Mouse (Mus musculus) heart, embryonic 14.5 days (tissue): ENCODE results near the gene Lysmd4. TPM values are rescaled to one million over a fixed set of nuclear protein-coding genes. Genes with fewer than 3 reads are reported as not detected.

Source experiments
- ATAC-seq: fragments of 200-750 bp; cut with Nextera tagmentation; 2 replicates; pipeline ENCODE4 v1.8.0; 2017; ENCODE audit warnings: low read depth, moderate TSS enrichment; ENCODE audit not compliant: insufficient number of reproducible peaks, insufficient read depth, low FRiP score
- H3K27ac ChIP-seq, 2 experiments: fragments of 200-500 bp in 1 of 2; fragments of 300-500 bp in 1 of 2; sonication (generic) in 1 of 2; replicated peaks in 1 of 2; 2 replicates each; pipeline ENCODE4 v1.5.1; 2012 to 2014; ENCODE audit warnings: low read depth in 2 of 2, low read length in 2 of 2, control low read depth in 1 of 2, mild to moderate bottlenecking in 1 of 2, mixed read lengths in 1 of 2; ENCODE audit not compliant: control insufficient read depth in 1 of 2, insufficient read depth in 1 of 2
- H3K27me3 ChIP-seq: fragments of 300-500 bp; sonication (generic); 2 replicates; pipeline ENCODE4 v1.6.1; 2014; ENCODE audit warnings: mild to moderate bottlenecking, low read length, control low read depth; ENCODE audit not compliant: control insufficient read depth, insufficient read depth
- H3K36me3 ChIP-seq: fragments of 300-500 bp; sonication (generic); 2 replicates; pipeline ENCODE4 v1.6.1; 2014; ENCODE audit warnings: mild to moderate bottlenecking, control low read depth, low read length, mixed read lengths; ENCODE audit not compliant: control insufficient read depth, insufficient read depth
- H3K4me1 ChIP-seq, 2 experiments: fragments of 200-500 bp in 1 of 2; fragments of 300-500 bp in 1 of 2; sonication (generic) in 1 of 2; 2 replicates each; pipeline ENCODE4 v1.6.1; 2012 to 2014; ENCODE audit warnings: low read length in 2 of 2, control low read depth in 1 of 2, mixed read lengths in 1 of 2; ENCODE audit not compliant: control insufficient read depth in 2 of 2, insufficient read depth in 2 of 2
- H3K4me2 ChIP-seq: fragments of 300-500 bp; sonication (generic); 2 replicates; pipeline ENCODE4 v1.6.1; 2014; ENCODE audit warnings: mild to moderate bottlenecking, low read length
- H3K4me3 ChIP-seq, 2 experiments: fragments of 200-500 bp in 1 of 2; fragments of 300-500 bp in 1 of 2; sonication (generic) in 1 of 2; 2 replicates each; pipeline ENCODE4 v1.5.1; 2012 to 2014; ENCODE audit warnings: low read length in 2 of 2, mild to moderate bottlenecking in 2 of 2, control low read depth in 1 of 2, low read depth in 1 of 2, moderate library complexity in 1 of 2; ENCODE audit not compliant: control insufficient read depth in 1 of 2, insufficient read depth in 1 of 2
- H3K9ac ChIP-seq: fragments of 300-500 bp; sonication (generic); 2 replicates; pipeline ENCODE4 v1.6.1; 2014; ENCODE audit warnings: mild to moderate bottlenecking, low read length
- H3K9me3 ChIP-seq: fragments of 300-500 bp; sonication (generic); 2 replicates; pipeline ENCODE4 v1.6.1; 2016; ENCODE audit warnings: low read length, control low read depth; ENCODE audit not compliant: control insufficient read depth
- WGBS: fragments of 180-500 bp; shearing (Covaris S2); extraction: QIAGEN DNeasy Blood & Tissue Kit; methylation state at CpG from one replicate; pipeline ENCODE4 v1.1.7; 2014; 5-methylcytosine and 5-hydroxymethylcytosine counted together
- polyA plus RNA-seq: library from polyadenylated mRNA; unstranded; fragments of >200 nt; fragmentation: Nextera tagmentation; extraction: Ambion mirVana; gene quantifications from 2 replicates; pipeline ENCODE4 v1.2.1, GENCODE M21; 2014

The Lysmd4 gene
- polyA plus RNA-seq, 1 experiment from 2014 or later, result 13.8 TPM

DNA sequence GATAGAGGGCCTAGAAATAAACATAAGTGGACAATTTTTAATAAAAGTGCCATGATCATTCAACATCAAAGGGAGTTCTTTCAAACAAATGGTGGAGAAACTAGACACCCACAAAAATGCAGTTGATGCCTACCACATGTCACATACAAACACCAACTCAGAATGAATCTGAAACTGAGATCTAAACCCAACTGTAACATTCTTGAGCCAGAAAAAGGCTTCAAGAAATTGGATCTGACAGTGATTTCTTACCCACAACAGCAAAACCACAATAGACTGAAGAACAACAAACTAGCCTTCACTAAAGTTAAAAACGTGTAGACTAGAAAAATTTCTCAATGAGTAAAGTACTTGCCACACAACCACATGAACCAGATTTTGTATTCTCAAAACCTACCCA is 98.0 kb downstream of the Lysmd4 start:
- Histone ChIP-seq H3K4me1 (0 out of 4 replicates have a peak, but pooled peaks cover 0 to 7% of the 10 kb centered on the region in 2 experiments), H3K27ac (no peak overlapping the region), H3K9ac (no peak overlapping the region), H3K4me2 (no peak overlapping the region), H3K36me3 (peaks cover 7% of the 10 kb centered on the region; the same call in 1 of the 2 replicates), H3K27me3 (no peaks in the 10 kb centered on the region), H3K4me3 (no peak overlapping the region), H3K9me3 (no peaks in the 10 kb centered on the region)
- ATAC-seq, result no peak
- WGBS, result 74% methylated on average over 1 of the region's 1 CpGs

GRCm38 (mm10) chr7:67342067-67342625 is 119.8 kb downstream of the Lysmd4 start:
- 80% methylated on average over 7 of the region's 7 CpGs for WGBS
- no peak overlapping the region for H3K4me3 ChIP-seq
- H3K4me1 ChIP-seq, result no peaks in the 10 kb centered on the region
- no peak overlapping the region for H3K4me2 ChIP-seq
- no peak overlapping the region for H3K27ac ChIP-seq
- no peak overlapping the region for H3K9ac ChIP-seq
- H3K27me3 ChIP-seq, result no peaks in the 10 kb centered on the region
- no peak for ATAC-seq
- H3K36me3 ChIP-seq, result peaks cover 11% of the 10 kb centered on the region; the same call in 1 of the 2 replicates
- H3K9me3 ChIP-seq, result peaks cover 5% of the 10 kb centered on the region; the same call in 1 of the 2 replicates

DNA sequence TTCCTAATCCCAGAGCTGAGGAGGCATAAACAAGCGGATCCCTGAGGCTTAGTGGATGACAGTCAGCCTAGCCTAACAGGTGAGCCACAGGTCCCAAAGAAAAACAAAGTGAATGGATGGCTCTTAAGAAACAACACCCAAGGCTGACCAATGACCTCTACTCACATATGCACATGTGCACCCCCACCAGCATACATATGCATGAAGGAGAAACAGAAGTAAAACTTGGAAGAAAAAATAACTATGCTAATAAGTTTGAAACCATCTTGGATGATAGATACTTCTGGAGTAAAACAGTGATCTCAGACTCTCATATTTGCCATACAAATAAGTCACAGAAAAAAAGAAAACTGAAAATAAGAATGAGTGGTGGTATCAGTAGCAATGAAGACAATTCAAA is 122.1 kb downstream of the Lysmd4 start:
- Histone ChIP-seq H3K4me2 (no peak overlapping the region), H3K27ac (no peak overlapping the region), H3K9me3 (no peaks in the 10 kb centered on the region), H3K4me3 (no peak overlapping the region), H3K4me1 (no peaks in the 10 kb centered on the region), H3K36me3 (peaks cover 26% of the 10 kb centered on the region), H3K9ac (no peak overlapping the region), H3K27me3 (no peaks in the 10 kb centered on the region)
- WGBS, result 94% methylated on average over 1 of the region's 1 CpGs
- ATAC-seq, result no peak

- no peaks in the 10 kb centered on the region for H3K9me3 ChIP-seq
- ATAC-seq, result no peak
- no peak overlapping the region for H3K4me3 ChIP-seq
- H3K27ac ChIP-seq, result no peak overlapping the region
- WGBS, result 73% methylated on average over 4 of the region's 4 CpGs
- H3K4me1 ChIP-seq, result 0 out of 4 replicates have a peak, but pooled peaks cover 0 to 3% of the 10 kb centered on the region in 2 experiments
- H3K36me3 ChIP-seq, result peaks cover 17% of the 10 kb centered on the region
- no peak overlapping the region for H3K9ac ChIP-seq
- H3K4me2 ChIP-seq, result no peak overlapping the region
- no peaks in the 10 kb centered on the region for H3K27me3 ChIP-seq
These were observed 130.6 kb downstream of the Lysmd4 start for GRCm38 (mm10) chr7:67352989-67353388.

DNA sequence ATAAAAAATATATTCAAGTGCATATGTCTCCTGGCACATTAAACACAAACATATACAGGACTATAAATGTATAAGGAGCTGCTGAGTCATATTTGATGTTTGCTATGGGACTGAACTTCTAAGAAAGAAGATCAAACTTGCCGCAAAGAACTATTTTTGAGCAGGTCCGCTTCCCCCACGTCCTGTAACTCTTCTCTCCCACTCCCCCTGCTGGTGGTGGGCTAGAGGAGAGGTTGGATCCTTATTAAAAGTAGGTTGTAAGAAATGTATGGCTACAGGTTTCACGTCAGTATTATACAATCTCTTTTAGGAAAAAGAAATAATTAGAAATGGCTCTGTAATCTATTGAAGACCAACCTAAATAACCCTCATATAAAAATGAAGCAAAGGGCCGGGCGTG is 131.3 kb downstream of the Lysmd4 start:
- Histone ChIP-seq H3K4me3 (no peak overlapping the region), H3K9me3 (no peaks in the 10 kb centered on the region), H3K27me3 (no peaks in the 10 kb centered on the region), H3K4me1 (0 out of 4 replicates have a peak, but pooled peaks cover 0 to 7% of the 10 kb centered on the region in 2 experiments), H3K36me3 (peaks cover 14% of the 10 kb centered on the region), H3K9ac (no peak overlapping the region), H3K27ac (no peak overlapping the region), H3K4me2 (no peak overlapping the region)
- ATAC-seq, result no peak
- WGBS, result 85% methylated on average over 6 of the region's 6 CpGs

DNA sequence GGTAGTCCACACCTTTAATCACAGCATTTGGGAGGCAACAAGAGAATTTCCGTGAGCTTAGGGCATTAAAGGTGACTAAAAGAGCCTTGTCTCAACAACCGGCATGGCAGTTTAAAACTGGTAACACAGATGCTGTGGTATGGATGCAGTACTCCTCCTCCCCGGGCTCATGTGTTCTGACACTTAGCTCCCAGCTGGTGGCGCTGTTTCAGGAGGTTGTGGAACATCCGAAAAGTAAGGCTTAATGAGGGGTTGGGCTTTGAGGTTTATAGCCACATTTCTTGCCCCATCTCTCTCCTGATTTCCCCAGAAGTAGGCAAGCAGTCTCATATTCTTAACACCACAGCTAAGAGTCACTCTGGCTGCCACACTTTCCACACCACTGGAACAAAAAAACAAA is 133.5 kb downstream of the Lysmd4 start:
- WGBS, result 91% methylated on average over 5 of the region's 5 CpGs
- no peak overlapping the region for H3K4me2 ChIP-seq

More for the DNA sequence above, 133.5 kb downstream of the Lysmd4 start:
- Histone ChIP-seq H3K36me3 (peaks cover 9% of the 10 kb centered on the region; the same call in 1 of the 2 replicates), H3K27ac (no peak overlapping the region), H3K4me1 (0 out of 4 replicates have a peak, but pooled peaks cover 0 to 9% of the 10 kb centered on the region in 2 experiments), H3K27me3 (no peaks in the 10 kb centered on the region), H3K9me3 (no peaks in the 10 kb centered on the region), H3K9ac (no peak overlapping the region), H3K4me3 (no peak overlapping the region)
- no peak for ATAC-seq

Other genes with a start within 250 kb of the Lysmd4 start
- 144 and 149 TPM in 2 replicates for gene Mef2a, start 150.3 kb downstream of the Lysmd4 start, polyA plus RNA-seq